Mouse (Mus musculus): ENCODE data around the gene Rsc1a1. TPM values are rescaled to one million over a fixed set of nuclear protein-coding genes. Genes with fewer than 3 reads are reported as not detected.

Rsc1a1 gene
- polyA plus RNA-seq, 1 experiment, result 14.1 TPM

DNA sequence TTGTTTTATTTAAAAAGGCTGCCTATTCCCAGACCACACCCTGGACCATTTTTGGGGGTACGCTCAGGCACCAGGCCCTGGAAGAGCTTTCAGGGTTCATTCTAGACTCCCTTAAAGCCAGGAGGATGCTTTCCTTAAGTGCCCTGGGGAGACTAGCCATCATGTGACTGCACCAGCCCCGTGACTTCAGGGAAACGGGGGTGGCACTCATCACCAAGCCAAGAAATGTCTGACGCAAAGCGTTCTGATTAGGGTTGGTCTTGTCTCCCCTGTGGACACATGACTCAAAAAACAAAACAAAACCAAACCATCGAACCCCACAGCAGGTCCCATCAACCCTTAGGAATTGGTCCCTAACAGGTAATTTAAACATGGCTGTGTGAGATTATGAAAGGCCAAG, 34.1 kb downstream of the Rsc1a1 start:
- 79% methylated on average over 6 of the region's 6 CpGs for WGBS
- TF ChIP-seq CTCF (IDR thresholded peaks at IDR 0.05; ENCODE audit: insufficient read depth, low read length) (no peak), POLR2A (IDR thresholded peaks at IDR 0.05; ENCODE audit: borderline replicate concordance, extremely low read depth, low read depth, low read length) (no peak)
- no peak overlapping the region for H3K4me3 ChIP-seq (replicated peaks; ENCODE audit: extremely low read depth, low read depth, low read length)
- no peak for DNase-seq
- no peaks in the 10 kb centered on the region; the same call in 1 of the 2 replicates for H3K4me1 ChIP-seq (ENCODE audit: control insufficient read depth, insufficient read depth, low read length)

DNA sequence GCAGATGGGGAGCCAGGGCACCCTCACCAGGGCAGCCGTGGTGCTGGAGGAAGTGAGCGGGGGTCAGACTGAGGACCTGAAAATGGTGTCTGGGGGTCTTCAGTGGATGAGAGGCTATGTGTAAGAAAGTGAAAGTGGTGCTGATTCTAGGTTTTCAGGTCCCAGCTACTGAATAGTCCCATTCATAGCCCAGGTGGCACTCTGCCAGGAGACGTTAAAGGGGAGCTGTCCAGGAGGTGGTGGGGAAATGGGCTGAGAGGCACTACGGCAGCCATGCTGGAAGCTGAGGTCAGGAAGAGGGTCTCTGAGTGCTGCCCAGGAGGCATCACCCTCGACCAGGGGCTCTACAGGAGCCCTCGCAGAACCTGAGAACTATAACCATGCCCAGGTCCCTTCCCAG, 36.2 kb downstream of the Rsc1a1 start:
- no peak for DNase-seq
- WGBS, result 58% methylated on average over 6 of the region's 6 CpGs
- TF ChIP-seq POLR2A (IDR thresholded peaks at IDR 0.05; ENCODE audit: borderline replicate concordance, extremely low read depth, low read depth, low read length), result no peak
- TF ChIP-seq CTCF (IDR thresholded peaks at IDR 0.05; ENCODE audit: insufficient read depth, low read length), result no peak
- H3K4me3 ChIP-seq (replicated peaks; ENCODE audit: extremely low read depth, low read depth, low read length), result no peak overlapping the region
- H3K4me1 ChIP-seq (ENCODE audit: control insufficient read depth, insufficient read depth, low read length), result no peaks in the 10 kb centered on the region

- TF ChIP-seq CTCF (IDR thresholded peaks at IDR 0.05; ENCODE audit: insufficient read depth, low read length), result no peak
- TF ChIP-seq POLR2A (IDR thresholded peaks at IDR 0.05; ENCODE audit: borderline replicate concordance, extremely low read depth, low read depth, low read length), result no peak
- no peak for DNase-seq
- 86% methylated on average over 5 of the region's 5 CpGs for WGBS
- Histone ChIP-seq H3K4me1 (ENCODE audit: control insufficient read depth, insufficient read depth, low read length) (peaks cover 5% of the 10 kb centered on the region; the same call in 1 of the 2 replicates), H3K4me3 (replicated peaks; ENCODE audit: extremely low read depth, low read depth, low read length) (no peak overlapping the region)
Observed at GRCm38 (mm10) chr4:141648262-141648661, 37.1 kb downstream of the Rsc1a1 start.

GRCm38 (mm10) chr4:141647187-141647586, 38.2 kb downstream of the Rsc1a1 start:
- Histone ChIP-seq H3K4me3 (replicated peaks; ENCODE audit: extremely low read depth, low read depth, low read length) (no peak overlapping the region), H3K4me1 (ENCODE audit: control insufficient read depth, insufficient read depth, low read length) (peaks cover 5% of the 10 kb centered on the region; the same call in 1 of the 2 replicates)
- 83% methylated on average over 3 of the region's 3 CpGs for WGBS
- TF ChIP-seq CTCF (IDR thresholded peaks at IDR 0.05; ENCODE audit: insufficient read depth, low read length), result no peak
- no peak for TF ChIP-seq POLR2A (IDR thresholded peaks at IDR 0.05; ENCODE audit: borderline replicate concordance, extremely low read depth, low read depth, low read length)
- DNase-seq, result no peak

DNA sequence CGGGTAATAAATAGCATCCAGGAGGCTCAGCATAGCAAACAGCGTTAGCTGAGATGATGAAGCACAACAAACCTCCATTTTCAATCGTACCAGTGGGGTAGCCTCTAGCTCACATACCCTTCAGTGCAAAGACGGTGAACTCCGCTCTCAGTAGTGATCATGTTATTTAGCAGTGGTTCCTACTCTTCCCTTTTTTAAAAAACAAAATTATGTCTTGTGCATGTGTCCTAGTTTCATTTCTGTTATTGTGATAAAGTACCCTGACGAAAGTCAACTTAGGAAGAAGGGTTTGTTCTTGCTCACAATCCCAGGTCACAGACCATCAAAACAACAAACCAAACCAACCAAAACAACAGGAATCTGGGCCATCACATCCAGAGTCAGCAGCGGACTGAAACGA, 39.4 kb downstream of the Rsc1a1 start:
- Histone ChIP-seq H3K4me1 (ENCODE audit: control insufficient read depth, insufficient read depth, low read length) (peaks cover 5% of the 10 kb centered on the region; the same call in 1 of the 2 replicates), H3K4me3 (replicated peaks; ENCODE audit: extremely low read depth, low read depth, low read length) (no peak overlapping the region)
- no peak for TF ChIP-seq POLR2A (IDR thresholded peaks at IDR 0.05; ENCODE audit: borderline replicate concordance, extremely low read depth, low read depth, low read length)
- TF ChIP-seq CTCF (IDR thresholded peaks at IDR 0.05; ENCODE audit: insufficient read depth, low read length), result no peak
- 88% methylated on average over 8 of the region's 8 CpGs for WGBS
- no peak for DNase-seq

DNA sequence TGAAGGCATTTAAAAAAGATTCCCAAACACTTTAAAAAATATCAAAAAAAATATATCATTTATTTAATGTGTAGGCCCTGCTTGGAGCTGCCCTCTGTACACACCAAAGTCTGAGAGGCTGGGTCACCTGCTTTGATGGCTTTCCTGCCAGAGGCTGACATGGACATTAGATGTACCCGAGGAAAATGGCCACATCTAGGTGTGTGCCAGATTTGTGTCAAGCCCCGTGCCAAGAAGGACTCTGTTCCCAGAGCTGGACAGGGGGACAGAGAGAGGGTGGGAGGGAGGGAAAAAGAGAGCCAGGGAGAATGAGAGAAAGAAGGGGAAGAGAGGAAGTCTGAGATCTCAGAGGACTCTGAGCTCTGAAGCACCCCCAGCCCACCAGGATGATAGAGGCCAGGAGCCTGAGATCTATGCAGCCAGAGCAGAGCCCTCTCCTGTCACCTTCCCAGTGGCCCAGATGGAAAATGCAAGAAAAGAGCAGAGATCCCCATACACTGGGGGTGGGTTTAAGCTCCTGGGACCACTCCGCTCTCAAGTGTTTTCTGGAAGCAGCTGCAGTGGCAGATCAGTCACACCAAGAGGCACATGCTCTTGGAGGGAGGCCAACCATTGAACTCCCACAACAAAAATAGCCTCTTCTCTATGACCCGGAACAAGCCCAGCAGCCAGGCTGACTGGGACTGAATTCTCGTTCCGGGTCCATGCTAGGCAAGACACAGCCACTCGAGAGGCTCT, 42.1 kb downstream of the Rsc1a1 start:
- TF ChIP-seq CTCF (IDR thresholded peaks at IDR 0.05; ENCODE audit: insufficient read depth, low read length), result no peak
- 18% methylated on average over 7 of the region's 7 CpGs for WGBS
- H3K4me3 ChIP-seq (replicated peaks; ENCODE audit: extremely low read depth, low read depth, low read length), result no peak overlapping the region
- peaks cover 5% of the 10 kb centered on the region; the same call in 1 of the 2 replicates for H3K4me1 ChIP-seq (ENCODE audit: control insufficient read depth, insufficient read depth, low read length)
- DNase-seq, result peak; percentile 27

DNA sequence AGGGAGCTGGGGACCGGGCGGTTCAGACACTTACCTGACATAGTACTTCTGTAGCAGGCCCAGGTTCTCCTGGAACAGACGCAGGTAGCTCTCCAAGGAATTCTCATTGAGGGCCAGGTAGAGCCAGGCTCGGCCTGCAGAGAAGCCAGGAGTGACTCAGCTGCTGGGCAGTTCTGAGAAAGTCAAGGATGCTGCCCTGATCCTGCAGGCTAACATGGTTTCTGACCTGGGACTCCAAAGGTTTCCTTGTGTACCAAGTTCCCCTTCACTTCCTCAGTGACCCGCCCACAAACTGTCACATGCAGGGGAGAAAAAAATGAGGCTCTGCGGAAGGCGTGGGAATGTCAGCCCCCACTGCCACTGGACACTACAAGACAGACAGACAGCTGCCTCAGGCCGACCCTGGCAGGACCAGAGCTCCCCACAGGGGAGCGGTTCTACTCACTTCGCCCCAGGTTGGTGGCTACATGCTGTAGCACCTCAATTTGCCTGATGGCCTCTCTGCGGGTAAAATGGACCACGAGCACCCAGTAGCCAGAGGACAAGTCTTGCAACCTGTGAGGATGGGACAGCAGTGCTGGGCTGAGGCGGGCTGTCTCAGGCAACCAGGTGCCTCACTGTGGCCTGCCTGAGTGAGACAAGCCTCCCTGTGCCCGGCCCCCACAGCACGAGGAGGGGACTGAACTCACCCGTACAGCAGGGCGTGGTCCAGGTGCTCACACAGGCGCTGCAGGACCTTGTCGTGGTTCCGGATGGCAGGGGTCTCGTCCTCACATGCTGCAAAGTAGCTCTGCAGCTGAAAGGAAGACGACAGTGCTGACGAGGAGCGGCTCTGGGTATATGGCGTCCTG, 43.2 kb downstream of the Rsc1a1 start:
- Histone ChIP-seq H3K4me1 (ENCODE audit: control insufficient read depth, insufficient read depth, low read length) (peaks cover 5% of the 10 kb centered on the region; the same call in 1 of the 2 replicates), H3K4me3 (replicated peaks; ENCODE audit: extremely low read depth, low read depth, low read length) (no peak overlapping the region)
- 84% methylated on average over 25 of the region's 25 CpGs for WGBS
- no peak for DNase-seq
- TF ChIP-seq POLR2A (IDR thresholded peaks at IDR 0.05; ENCODE audit: borderline replicate concordance, extremely low read depth, low read depth, low read length) (no peak), CTCF (IDR thresholded peaks at IDR 0.05; ENCODE audit: insufficient read depth, low read length) (no peak)

- WGBS, result 78% methylated on average over 7 of the region's 7 CpGs
- Histone ChIP-seq H3K4me1 (ENCODE audit: control insufficient read depth, insufficient read depth, low read length) (peaks cover 5% of the 10 kb centered on the region; the same call in 1 of the 2 replicates), H3K4me3 (replicated peaks; ENCODE audit: extremely low read depth, low read depth, low read length) (no peak overlapping the region)
- TF ChIP-seq CTCF (IDR thresholded peaks at IDR 0.05; ENCODE audit: insufficient read depth, low read length) (no peak), POLR2A (IDR thresholded peaks at IDR 0.05; ENCODE audit: borderline replicate concordance, extremely low read depth, low read depth, low read length) (no peak)
- no peak for DNase-seq
Observed at GRCm38 (mm10) chr4:141641353-141641771, 44.0 kb downstream of the Rsc1a1 start.

GRCm38 (mm10) chr4:141639474-141639873, 45.9 kb downstream of the Rsc1a1 start:
- no peak for DNase-seq
- WGBS, result 72% methylated on average over 11 of the region's 11 CpGs
- TF ChIP-seq POLR2A (IDR thresholded peaks at IDR 0.05; ENCODE audit: borderline replicate concordance, extremely low read depth, low read depth, low read length) (no peak), CTCF (IDR thresholded peaks at IDR 0.05; ENCODE audit: insufficient read depth, low read length) (peak; percentile 7; the same call in 1 of the 2 replicates)
- no peak overlapping the region for H3K4me3 ChIP-seq (replicated peaks; ENCODE audit: extremely low read depth, low read depth, low read length)
- peaks cover 5% of the 10 kb centered on the region; the same call in 1 of the 2 replicates for H3K4me1 ChIP-seq (ENCODE audit: control insufficient read depth, insufficient read depth, low read length)
